Mouse (Mus musculus) kidney, adult 18-20 months (tissue): ENCODE results near the gene Frs3.

ENCODE experiments used
- DNase-seq: peaks from one replicate; pipeline ENCODE4 v3.0.0; 2021

The Frs3 gene

GRCm38 (mm10) chr17:47693671-47694441 lies 5.0 kb downstream of the Frs3 start:
- DNase-seq = no peak

- no peak for DNase-seq
These were observed 5.4 kb downstream of the Frs3 start, which contains the start of gene Gm21981 for GRCm38 (mm10) chr17:47694442-47694502. Gene Gm21981 (minus strand): TSS chr17:47694455.

GRCm38 (mm10) chr17:47694503-47695336 lies 5.9 kb downstream of the Frs3 start, which contains the start of gene Prickle4:
Gene Prickle4 (minus strand): TSS chr17:47694736.
- peak; percentile 97 for DNase-seq

GRCm38 (mm10) chr17:47695337-47695710 lies 6.5 kb downstream of the Frs3 start:
- DNase-seq = no peak

- DNase-seq = peak; percentile 69
These were observed 9.3 kb downstream of the Frs3 start for GRCm38 (mm10) chr17:47698156-47698555.

- no peak for DNase-seq
These were observed 10.2 kb downstream of the Frs3 start for GRCm38 (mm10) chr17:47699055-47699454.

- DNase-seq = no peak
These were observed 13.0 kb downstream of the Frs3 start for GRCm38 (mm10) chr17:47701793-47702192.

- DNase-seq = no peak
These were observed 13.9 kb downstream of the Frs3 start for GRCm38 (mm10) chr17:47702548-47703345.

- DNase-seq = no peak
These were observed 14.7 kb downstream of the Frs3 start for GRCm38 (mm10) chr17:47703556-47703955.

- no peak for DNase-seq
These were observed 15.9 kb downstream of the Frs3 start for GRCm38 (mm10) chr17:47704692-47705091.

GRCm38 (mm10) chr17:47706196-47706595 lies 17.4 kb downstream of the Frs3 start:
- no peak for DNase-seq

- peak; percentile 30 for DNase-seq
These were observed 19.1 kb downstream of the Frs3 start for GRCm38 (mm10) chr17:47707961-47708360.

- no peak for DNase-seq
These were observed 20.1 kb downstream of the Frs3 start for GRCm38 (mm10) chr17:47708972-47709371.

GRCm38 (mm10) chr17:47710036-47710435 lies 21.2 kb downstream of the Frs3 start:
- DNase-seq = no peak

GRCm38 (mm10) chr17:47711883-47712282 lies 23.1 kb downstream of the Frs3 start:
- no peak for DNase-seq

GRCm38 (mm10) chr17:47712889-47713571 lies 24.2 kb downstream of the Frs3 start:
- no peak for DNase-seq

GRCm38 (mm10) chr17:47715037-47715436 lies 26.2 kb downstream of the Frs3 start:
- no peak for DNase-seq

- DNase-seq = no peak
These were observed 32.4 kb downstream of the Frs3 start for GRCm38 (mm10) chr17:47721183-47721582.

GRCm38 (mm10) chr17:47726566-47726965 lies 37.7 kb downstream of the Frs3 start, which contains the start of gene Pgc:
Gene Pgc (plus strand): TSS chr17:47726842.
- DNase-seq = no peak

- no peak for DNase-seq
These were observed 42.1 kb downstream of the Frs3 start for GRCm38 (mm10) chr17:47730633-47731575.

GRCm38 (mm10) chr17:47735553-47736100 lies 46.8 kb downstream of the Frs3 start:
- no peak for DNase-seq

GRCm38 (mm10) chr17:47736856-47737255 lies 48.0 kb downstream of the Frs3 start, which contains the start of gene Tfeb:
Gene Tfeb (plus strand): TSS chr17:47737030.
- peak; percentile 98 for DNase-seq
